Mouse (Mus musculus) myocyte (in vitro differentiated cells): ENCODE results near the gene 6720489N17Rik.
"Not testable (repeated sequence)": the region's sequence is repeated elsewhere in the genome, so short reads cannot be mapped to it uniquely, and the experiment has no call there.

ENCODE experiments used
- MYOD1 ChIP-seq, 3 experiments: IDR thresholded peaks; one replicate each; pipeline ENCODE4 v1.6.1; 2011; ENCODE audit warnings: control low read depth in 2 of 3, low read depth in 2 of 3, mild to moderate bottlenecking in 2 of 3, moderate library complexity in 1 of 3; ENCODE audit not compliant: insufficient read length in 2 of 3, control insufficient read depth in 1 of 3
- POLR2A ChIP-seq: IDR thresholded peaks from one replicate; pipeline ENCODE4 v1.6.1; 2011; ENCODE audit warnings: low read depth, mild to moderate bottlenecking, control low read depth, moderate library complexity; ENCODE audit not compliant: insufficient read length
- SRF ChIP-seq: IDR thresholded peaks from one replicate; pipeline ENCODE4 v1.6.1; 2011; ENCODE audit warnings: low read depth; ENCODE audit not compliant: control insufficient read depth, insufficient read length
- USF1 ChIP-seq: IDR thresholded peaks from one replicate; pipeline ENCODE4 v1.6.1; 2011; ENCODE audit warnings: low read depth, mild to moderate bottlenecking, control low read depth, moderate library complexity

- not testable (repeated sequence) for TF ChIP-seq USF1; POLR2A; MYOD1 (IDR thresholded peaks at IDR 0.05; ENCODE audit: control insufficient read depth in 1 of 3, insufficient read length in 2 of 3, low read depth in 2 of 3); SRF
Measured at GRCm38 (mm10) chr13:62652681-62653368, 28.8 kb upstream of the 6720489N17Rik start.
